ENCODE assay signal across 26 mouse cellular contexts in the genomic region with DNA sequence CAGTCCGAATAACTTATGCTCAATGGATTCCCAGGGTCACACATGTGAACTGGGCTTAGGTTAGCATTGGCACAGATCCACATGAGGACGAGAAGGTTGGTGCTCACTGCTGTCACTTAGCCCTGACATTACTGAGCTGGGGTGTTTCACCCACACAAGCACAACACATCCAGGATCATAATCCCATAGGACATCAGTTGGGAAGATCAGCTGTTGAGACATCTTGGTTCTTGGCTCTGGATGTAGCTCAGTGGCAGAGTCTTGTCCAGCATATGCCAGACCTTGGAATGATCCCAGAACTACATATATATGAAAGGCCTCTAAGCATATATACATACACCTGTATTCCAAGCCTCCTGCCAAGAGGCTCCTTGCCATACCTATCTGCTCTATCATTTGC. TPM values are rescaled to one million over a fixed set of nuclear protein-coding genes. Genes with fewer than 3 reads are reported as not detected.
"Had no signal": no experiment of that assay in that cellular context is flagged by ENCODE, and none has a peak within 500 bp of the region (broad histone marks: within the 10 kb centered on the region; RNA-seq: fewer than 3 reads in every experiment).

No protein-coding gene starts in this region.

- DNase-seq: retina, postnatal 1 day; right cerebral cortex, adult 18-20 months; right cerebral cortex, postnatal 14 days; right cerebral cortex, postnatal 25 days; right cerebral cortex, postnatal 4 days; spleen, adult 18-20 months; thymus, adult 18-20 months; thymus, adult 2 months; thymus, postnatal 14 days; thymus, postnatal 25 days; thymus, postnatal 36 days; thymus, postnatal 4 days had no signal

RNA-seq across cellular contexts. Expression of gene Spdye4b, which starts 14.3 kb away (rescaled TPM):
- polyA plus RNA-seq: neural tube, embryonic 12.5 days; neural tube, embryonic 13.5 days; neural tube, embryonic 14.5 days; neural tube, embryonic 15.5 days; small intestine, adult 2 months; spleen, adult 2 months; stomach, embryonic 14.5 days; stomach, embryonic 15.5 days; stomach, embryonic 16.5 days; stomach, postnatal 0 days; urinary bladder, adult 2 months had no signal

RNA-seq across cellular contexts. Expression of gene Spdye4a, which starts 31.5 kb away (rescaled TPM):
- total RNA-seq: neutrophil, adult 5-6 weeks had no signal
- polyA plus RNA-seq: neural tube, embryonic 12.5 days; neural tube, embryonic 13.5 days; neural tube, embryonic 15.5 days; small intestine, adult 2 months; spleen, adult 2 months; stomach, embryonic 14.5 days; stomach, embryonic 15.5 days; stomach, embryonic 16.5 days; stomach, postnatal 0 days; thymus, adult 2 months; thymus, postnatal 0 days; urinary bladder, adult 2 months had no signal

RNA-seq across cellular contexts. Expression of gene Olfr718-ps1, which starts 47.8 kb away (rescaled TPM):
- total RNA-seq: neutrophil, adult 5-6 weeks had no signal
- polyA plus RNA-seq: neural tube, embryonic 12.5 days; neural tube, embryonic 15.5 days; small intestine, adult 2 months; spleen, adult 2 months; stomach, embryonic 15.5 days; stomach, embryonic 16.5 days; stomach, postnatal 0 days; testis, adult 2 months; thymus, adult 2 months; urinary bladder, adult 2 months had no signal
